Mouse (Mus musculus): ENCODE measurements at regions not wholly inside any gene's neighbourhood (a gene's known extent, or its start where the extent isn't known, plus 50 kb on each side); places are given as distances from the start of the nearest gene placed in this dataset.
"Not testable (repeated sequence)": the region's sequence is repeated elsewhere in the genome, so short reads cannot be mapped to it uniquely, and the experiment has no call there.

DNA sequence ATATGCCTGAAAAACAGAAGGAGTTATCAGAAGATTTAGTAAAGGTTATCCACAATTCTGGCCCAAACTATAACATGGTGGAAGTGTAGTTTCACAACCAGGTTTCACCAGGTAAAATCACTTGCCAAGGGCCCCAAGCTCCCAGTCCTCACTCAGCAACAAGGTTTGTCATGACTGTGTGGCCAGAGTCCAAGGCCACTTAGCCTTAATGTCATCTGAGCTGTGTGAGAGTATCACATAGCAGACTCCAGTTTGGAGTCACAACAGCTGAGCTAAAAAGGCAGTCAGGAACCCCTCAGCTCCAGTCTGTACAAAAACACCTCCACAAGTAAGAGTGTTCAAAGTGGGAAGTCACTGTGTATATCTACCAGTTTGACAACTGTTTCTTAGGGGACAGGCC lies 156.5 kb upstream of the Cadps start:
- H3K36me3 ChIP-seq (ENCODE audit: control insufficient read depth, insufficient read depth, low read length, poor library complexity, severe bottlenecking) = no peaks in the 10 kb centered on the region
- no peak overlapping the region for H3K9ac ChIP-seq (ENCODE audit: insufficient read depth, low read depth, low read length, poor library complexity, severe bottlenecking)
- TF ChIP-seq CHD2 (IDR thresholded peaks at IDR 0.05; ENCODE audit: low read depth, low read length) (no peak), HCFC1 (IDR thresholded peaks at IDR 0.05; ENCODE audit: borderline replicate concordance, insufficient read depth, low read length) (no peak)
- H3K4me3 ChIP-seq (ENCODE audit: insufficient read depth in 1 of 2, low read depth in 1 of 2, low read length in 2 of 2, poor library complexity in 1 of 2, severe bottlenecking in 1 of 2) = no peak overlapping the region
- in situ Hi-C loops (cut with MboI; ENCODE audit: low sequenced_read_pairs in 2 of 2, unreplicated experiment in 2 of 2) = no loop called here
- no peak overlapping the region for H3K27ac ChIP-seq (ENCODE audit: insufficient read depth, low read depth, low read length, poor library complexity, severe bottlenecking)
- no peak for DNase-seq (ENCODE audit: low read depth, low spot score)
- H3K4me1 ChIP-seq (ENCODE audit: control insufficient read depth in 2 of 2, insufficient read depth in 2 of 2, low read length in 2 of 2, poor library complexity in 1 of 2) = no peaks in the 10 kb centered on the region
- H3K9me3 ChIP-seq (ENCODE audit: control insufficient read depth, insufficient read depth, low read depth, low read length) = no peaks in the 10 kb centered on the region

DNA sequence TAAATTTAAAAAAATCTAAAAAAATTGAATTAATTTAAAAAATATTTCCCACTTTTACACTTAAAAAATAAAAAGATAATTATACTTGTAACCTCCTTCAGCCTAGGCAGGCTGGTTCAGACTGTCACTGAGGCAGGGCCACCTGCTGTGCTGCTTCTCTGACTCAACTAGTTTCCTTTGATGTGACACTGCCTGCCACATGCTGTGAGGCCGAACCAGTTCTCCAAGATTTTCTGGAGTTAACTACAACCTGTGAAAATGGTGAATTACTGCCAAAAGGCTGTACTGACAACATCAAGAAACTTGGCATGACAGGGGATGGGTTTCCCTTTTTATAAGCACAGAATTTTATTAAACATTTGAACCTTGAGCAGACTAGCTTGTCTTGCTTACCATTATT lies 143.6 kb upstream of the Cadps start:
- no peaks in the 10 kb centered on the region for H3K4me1 ChIP-seq (ENCODE audit: control insufficient read depth in 2 of 2, insufficient read depth in 2 of 2, low read length in 2 of 2, poor library complexity in 1 of 2)
- in situ Hi-C loops (cut with MboI; ENCODE audit: low sequenced_read_pairs in 2 of 2, unreplicated experiment in 2 of 2) = no loop called here
- H3K27ac ChIP-seq (ENCODE audit: insufficient read depth, low read depth, low read length, poor library complexity, severe bottlenecking) = no peak overlapping the region
- H3K4me3 ChIP-seq (ENCODE audit: insufficient read depth in 1 of 2, low read depth in 1 of 2, low read length in 2 of 2, poor library complexity in 1 of 2, severe bottlenecking in 1 of 2) = no peak overlapping the region
- no peaks in the 10 kb centered on the region for H3K36me3 ChIP-seq (ENCODE audit: control insufficient read depth, insufficient read depth, low read length, poor library complexity, severe bottlenecking)
- no peak overlapping the region for H3K9ac ChIP-seq (ENCODE audit: insufficient read depth, low read depth, low read length, poor library complexity, severe bottlenecking)
- no peaks in the 10 kb centered on the region for H3K9me3 ChIP-seq (ENCODE audit: control insufficient read depth, insufficient read depth, low read depth, low read length)
- DNase-seq (ENCODE audit: low read depth, low spot score) = no peak
- TF ChIP-seq ZNF384 (IDR thresholded peaks at IDR 0.05; ENCODE audit: low read depth, low read length) (no peak), ZC3H11A (IDR thresholded peaks at IDR 0.05; ENCODE audit: borderline replicate concordance, low read depth, low read length) (no peak), MAFK (IDR thresholded peaks at IDR 0.05; ENCODE audit: insufficient read depth, low read depth, low read length) (no peak), HCFC1 (IDR thresholded peaks at IDR 0.05; ENCODE audit: borderline replicate concordance, insufficient read depth, low read length) (no peak), CHD2 (IDR thresholded peaks at IDR 0.05; ENCODE audit: low read depth, low read length) (no peak)

DNA sequence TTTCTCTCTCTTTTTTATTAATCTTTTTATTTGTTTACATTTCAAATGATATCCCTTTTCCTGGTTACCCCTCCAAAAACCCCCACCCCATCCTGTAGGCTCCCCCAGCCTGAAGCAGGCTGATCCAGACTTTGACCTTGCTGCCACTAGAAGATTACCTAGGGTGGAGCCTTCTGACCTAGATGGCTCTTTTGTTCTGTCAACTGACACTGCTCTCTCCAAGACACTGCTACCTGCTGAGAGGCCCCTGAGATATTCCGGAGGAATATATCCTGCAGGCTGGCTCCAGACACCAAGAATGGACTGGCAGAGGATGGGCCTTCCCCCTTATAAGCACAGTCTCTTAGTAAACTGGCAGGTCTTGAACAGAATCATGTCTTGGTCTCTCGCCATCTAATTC lies 135.0 kb upstream of the Cadps start:
- H3K9me3 ChIP-seq (ENCODE audit: control insufficient read depth, insufficient read depth, low read depth, low read length); H3K36me3 ChIP-seq (ENCODE audit: control insufficient read depth, insufficient read depth, low read length, poor library complexity, severe bottlenecking); H3K4me3 ChIP-seq (ENCODE audit: insufficient read depth in 1 of 2, low read depth in 1 of 2, low read length in 2 of 2, poor library complexity in 1 of 2, severe bottlenecking in 1 of 2); in situ Hi-C loops (cut with MboI; ENCODE audit: low sequenced_read_pairs in 2 of 2, unreplicated experiment in 2 of 2); H3K9ac ChIP-seq (ENCODE audit: insufficient read depth, low read depth, low read length, poor library complexity, severe bottlenecking); DNase-seq (ENCODE audit: low read depth, low spot score): not testable (repeated sequence)
- H3K4me1 ChIP-seq (ENCODE audit: control insufficient read depth in 2 of 2, insufficient read depth in 2 of 2, low read length in 2 of 2, poor library complexity in 1 of 2) = peaks cover 11 to 14% of the 10 kb centered on the region in 2 experiments; a peak in 2 of 4 replicates
- H3K27ac ChIP-seq (ENCODE audit: insufficient read depth, low read depth, low read length, poor library complexity, severe bottlenecking) = peak overlapping the region; percentile 70; the same call in 1 of the 2 replicates

DNA sequence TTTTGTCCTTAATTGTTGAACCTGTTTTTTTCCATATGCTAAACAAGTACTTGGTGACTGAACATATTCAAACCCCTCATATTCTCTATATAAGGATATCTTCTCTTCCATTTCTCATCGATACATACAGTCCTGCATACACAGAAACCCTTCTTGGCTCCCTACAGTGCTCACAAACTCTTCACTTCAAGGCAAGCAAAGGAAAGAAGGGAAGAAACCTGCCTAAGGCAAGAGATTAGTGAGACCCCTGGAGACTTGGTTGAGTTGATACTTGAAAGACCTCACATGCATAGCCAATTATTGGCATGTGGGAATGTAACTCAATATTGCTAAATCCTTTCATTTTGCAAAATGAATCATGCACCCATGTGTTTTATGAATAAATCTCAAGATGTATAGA lies 128.0 kb upstream of the Cadps start:
- no peak for TF ChIP-seq MAFK (IDR thresholded peaks at IDR 0.05; ENCODE audit: insufficient read depth, low read depth, low read length)
- TF ChIP-seq HCFC1 (IDR thresholded peaks at IDR 0.05; ENCODE audit: borderline replicate concordance, insufficient read depth, low read length) = no peak
- no peak for TF ChIP-seq ZNF384 (IDR thresholded peaks at IDR 0.05; ENCODE audit: low read depth, low read length)
- TF ChIP-seq CHD2 (IDR thresholded peaks at IDR 0.05; ENCODE audit: low read depth, low read length) = no peak
- no peak for TF ChIP-seq ZC3H11A (IDR thresholded peaks at IDR 0.05; ENCODE audit: borderline replicate concordance, low read depth, low read length)
- Histone ChIP-seq H3K9ac (ENCODE audit: insufficient read depth, low read depth, low read length, poor library complexity, severe bottlenecking) (no peak overlapping the region), H3K4me1 (ENCODE audit: control insufficient read depth in 2 of 2, insufficient read depth in 2 of 2, low read length in 2 of 2, poor library complexity in 1 of 2) (peaks cover 7 to 9% of the 10 kb centered on the region in 2 experiments; a peak in 2 of 4 replicates), H3K27ac (ENCODE audit: insufficient read depth, low read depth, low read length, poor library complexity, severe bottlenecking) (no peak overlapping the region), H3K4me3 (ENCODE audit: insufficient read depth in 1 of 2, low read depth in 1 of 2, low read length in 2 of 2, poor library complexity in 1 of 2, severe bottlenecking in 1 of 2) (no peak overlapping the region), H3K9me3 (ENCODE audit: control insufficient read depth, insufficient read depth, low read depth, low read length) (no peaks in the 10 kb centered on the region), H3K36me3 (ENCODE audit: control insufficient read depth, insufficient read depth, low read length, poor library complexity, severe bottlenecking) (no peaks in the 10 kb centered on the region)
- DNase-seq (ENCODE audit: low read depth, low spot score) = no peak
- in situ Hi-C loops (cut with MboI; ENCODE audit: low sequenced_read_pairs in 2 of 2, unreplicated experiment in 2 of 2) = no loop called here

DNA sequence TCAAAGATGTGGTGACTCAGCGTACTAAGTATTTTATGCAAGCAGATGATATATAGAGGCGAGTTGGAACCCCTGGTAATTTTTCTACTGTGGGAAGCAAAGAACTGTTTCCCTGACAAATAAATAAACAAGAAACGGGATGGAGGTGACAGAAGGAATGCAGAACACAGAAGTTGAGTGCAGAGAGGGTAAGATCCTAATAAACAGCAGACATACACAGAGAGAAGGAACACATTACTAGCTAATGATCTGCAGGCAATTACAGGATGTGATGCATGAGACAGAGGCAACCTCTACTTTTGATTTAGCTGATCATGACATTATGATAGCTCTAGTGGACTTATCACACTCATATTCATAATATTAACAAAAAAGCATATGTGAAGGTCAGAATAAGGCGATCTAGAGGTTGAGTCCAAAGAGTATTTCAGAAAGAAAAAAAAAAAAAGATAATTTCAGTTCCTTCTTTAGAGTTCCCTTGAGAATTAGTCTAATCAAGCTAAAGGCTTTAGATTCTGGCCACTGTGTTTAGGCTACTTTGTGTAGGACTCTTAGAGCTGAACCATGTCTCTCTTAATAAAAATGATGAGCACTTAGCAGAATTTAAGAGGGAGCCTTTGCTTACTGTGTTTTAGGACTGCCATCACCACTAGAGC lies 115.9 kb upstream of the Cadps start:
- Histone ChIP-seq H3K9ac (ENCODE audit: insufficient read depth, low read depth, low read length, poor library complexity, severe bottlenecking) (no peak overlapping the region), H3K36me3 (ENCODE audit: control insufficient read depth, insufficient read depth, low read length, poor library complexity, severe bottlenecking) (no peaks in the 10 kb centered on the region), H3K4me3 (ENCODE audit: insufficient read depth in 1 of 2, low read depth in 1 of 2, low read length in 2 of 2, poor library complexity in 1 of 2, severe bottlenecking in 1 of 2) (no peak overlapping the region), H3K4me1 (ENCODE audit: control insufficient read depth in 2 of 2, insufficient read depth in 2 of 2, low read length in 2 of 2, poor library complexity in 1 of 2) (no peaks in the 10 kb centered on the region), H3K27ac (ENCODE audit: insufficient read depth, low read depth, low read length, poor library complexity, severe bottlenecking) (no peak overlapping the region), H3K9me3 (ENCODE audit: control insufficient read depth, insufficient read depth, low read depth, low read length) (no peaks in the 10 kb centered on the region)
- DNase-seq (ENCODE audit: low read depth, low spot score) = no peak
- in situ Hi-C loops (cut with MboI; ENCODE audit: low sequenced_read_pairs in 2 of 2, unreplicated experiment in 2 of 2) = no loop called here
- TF ChIP-seq MAFK (IDR thresholded peaks at IDR 0.05; ENCODE audit: insufficient read depth, low read depth, low read length) (no peak), CHD2 (IDR thresholded peaks at IDR 0.05; ENCODE audit: low read depth, low read length) (no peak), HCFC1 (IDR thresholded peaks at IDR 0.05; ENCODE audit: borderline replicate concordance, insufficient read depth, low read length) (no peak), ZC3H11A (IDR thresholded peaks at IDR 0.05; ENCODE audit: borderline replicate concordance, low read depth, low read length) (no peak)
